Mouse (Mus musculus) adrenal gland, postnatal 25 days (tissue): ENCODE data around the gene Setdb1. TPM values are rescaled to one million over a fixed set of nuclear protein-coding genes. Genes with fewer than 3 reads are reported as not detected.
A peak's percentile ranks its signal among the peaks of the same experiment; 100 is the strongest.

Experiments
- DNase-seq: peaks from one replicate; pipeline ENCODE4 v3.0.0; 2021; ENCODE audit warnings: mixed read lengths
- total RNA-seq: library from RNA; stranded (reverse); gene quantifications from 2 replicates; pipeline ENCODE4 v1.2.3, GENCODE M21; 2021

Gene Setdb1
- total RNA-seq, 1 experiment from 2014 or later: 35.0 TPM

DNA sequence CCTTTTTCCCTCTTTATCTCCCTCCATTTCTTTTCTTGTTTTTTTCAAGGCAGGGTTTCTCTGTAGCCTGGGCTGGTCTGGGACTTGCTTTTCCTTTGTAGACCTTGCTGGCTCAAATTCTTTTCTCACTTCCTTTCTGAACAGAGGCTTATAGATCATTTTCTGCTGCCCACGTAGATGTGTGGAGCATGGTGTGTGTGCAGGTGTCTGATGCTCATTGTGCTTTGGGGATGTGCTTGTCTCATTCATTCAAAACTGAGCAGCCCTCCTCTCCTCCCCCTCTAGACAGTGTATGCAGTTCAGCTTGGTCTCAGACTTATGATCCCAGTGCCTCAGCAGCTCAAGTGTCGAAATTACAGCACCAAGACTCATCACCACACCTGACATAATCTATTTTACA lies 37.9 kb downstream of the Setdb1 start:
- DNase-seq: no peak

DNA sequence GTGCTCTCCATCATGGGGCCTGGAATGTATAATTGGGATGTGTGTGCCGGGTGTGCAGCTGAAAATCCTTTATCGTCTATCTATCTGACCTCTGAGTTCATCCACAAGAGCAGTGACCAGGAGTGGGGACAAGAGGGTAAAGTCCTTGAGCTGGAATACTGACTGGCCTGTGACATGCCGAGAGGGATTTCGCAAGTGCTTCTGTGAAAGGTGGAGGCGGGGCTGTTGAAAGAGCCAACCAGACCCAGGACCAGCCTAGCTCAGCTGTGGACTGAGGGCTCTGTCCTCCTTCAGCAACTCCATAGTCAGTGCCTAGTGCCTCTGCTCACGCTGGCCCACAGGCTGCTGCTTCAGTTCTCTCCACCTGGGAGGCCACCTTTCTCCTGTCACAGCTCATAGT lies 38.5 kb downstream of the Setdb1 start:
- peak; percentile 72 for DNase-seq

DNA sequence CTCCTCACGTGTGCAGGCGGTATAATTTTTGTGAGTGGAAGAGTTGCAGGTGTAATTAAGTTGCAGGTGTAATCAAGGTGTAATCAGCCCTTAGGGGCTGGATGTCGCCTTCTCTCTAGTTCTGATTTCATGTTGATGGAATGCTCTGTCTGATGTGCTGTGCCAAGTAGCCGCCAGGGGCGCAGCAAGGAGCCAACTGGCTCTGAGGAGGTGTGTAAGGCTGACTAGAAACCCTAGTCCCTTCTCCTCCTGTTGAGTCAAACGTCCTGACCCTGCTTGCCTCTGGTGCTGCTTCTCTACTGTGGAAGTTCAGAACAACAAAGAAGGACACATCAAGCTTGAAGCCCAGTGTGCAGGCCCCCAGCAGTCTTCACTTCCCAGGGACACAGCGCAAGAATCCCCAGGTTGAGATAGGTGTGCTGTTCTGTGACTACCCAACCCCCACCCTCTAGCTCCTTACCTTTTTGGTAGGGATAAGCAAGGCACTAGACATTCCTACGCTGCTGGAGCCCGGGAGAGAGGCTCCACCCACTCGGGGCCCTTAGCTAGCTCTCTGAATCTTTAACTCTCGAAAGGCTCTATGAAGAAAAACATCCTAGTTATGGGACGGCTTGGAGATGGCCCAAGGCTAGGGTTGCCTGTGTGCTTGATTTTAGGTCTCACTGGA lies 39.5 kb downstream of the Setdb1 start:
- peak; percentile 66 for DNase-seq

DNA sequence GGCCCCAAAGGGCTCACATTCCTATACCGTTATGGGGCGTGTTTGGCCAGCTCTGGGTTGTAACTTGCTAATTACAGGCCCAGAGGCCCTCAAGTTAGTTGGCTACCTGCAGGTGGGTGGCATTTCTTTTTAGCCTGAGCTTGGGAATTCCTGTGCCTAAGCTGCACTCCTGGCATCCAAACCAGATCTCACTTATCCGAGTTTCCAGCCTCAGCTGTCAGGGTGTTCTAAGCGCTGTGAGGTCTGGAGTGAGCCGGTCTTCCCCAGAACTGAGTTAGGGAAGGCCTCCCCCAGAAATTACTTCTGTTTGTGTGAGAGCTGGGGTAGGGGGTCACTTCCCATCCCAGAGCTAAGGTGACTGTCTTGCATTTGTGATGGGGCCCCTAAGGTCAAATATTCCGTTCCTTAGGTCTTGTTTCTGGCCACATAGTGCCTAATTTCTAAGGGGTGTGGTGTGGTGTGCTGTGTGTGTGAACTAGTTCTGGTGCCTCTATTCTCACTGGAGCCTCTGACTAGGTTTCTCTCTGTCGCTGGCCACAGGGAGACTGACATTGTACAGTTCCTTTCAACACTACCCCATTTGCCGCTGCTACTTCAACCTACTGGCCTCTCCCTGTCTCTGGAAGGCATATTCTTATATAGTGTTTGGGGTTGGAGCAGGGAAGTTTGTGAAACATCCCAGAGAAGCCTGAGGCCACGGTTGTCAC lies 41.0 kb downstream of the Setdb1 start:
- no peak for DNase-seq

DNA sequence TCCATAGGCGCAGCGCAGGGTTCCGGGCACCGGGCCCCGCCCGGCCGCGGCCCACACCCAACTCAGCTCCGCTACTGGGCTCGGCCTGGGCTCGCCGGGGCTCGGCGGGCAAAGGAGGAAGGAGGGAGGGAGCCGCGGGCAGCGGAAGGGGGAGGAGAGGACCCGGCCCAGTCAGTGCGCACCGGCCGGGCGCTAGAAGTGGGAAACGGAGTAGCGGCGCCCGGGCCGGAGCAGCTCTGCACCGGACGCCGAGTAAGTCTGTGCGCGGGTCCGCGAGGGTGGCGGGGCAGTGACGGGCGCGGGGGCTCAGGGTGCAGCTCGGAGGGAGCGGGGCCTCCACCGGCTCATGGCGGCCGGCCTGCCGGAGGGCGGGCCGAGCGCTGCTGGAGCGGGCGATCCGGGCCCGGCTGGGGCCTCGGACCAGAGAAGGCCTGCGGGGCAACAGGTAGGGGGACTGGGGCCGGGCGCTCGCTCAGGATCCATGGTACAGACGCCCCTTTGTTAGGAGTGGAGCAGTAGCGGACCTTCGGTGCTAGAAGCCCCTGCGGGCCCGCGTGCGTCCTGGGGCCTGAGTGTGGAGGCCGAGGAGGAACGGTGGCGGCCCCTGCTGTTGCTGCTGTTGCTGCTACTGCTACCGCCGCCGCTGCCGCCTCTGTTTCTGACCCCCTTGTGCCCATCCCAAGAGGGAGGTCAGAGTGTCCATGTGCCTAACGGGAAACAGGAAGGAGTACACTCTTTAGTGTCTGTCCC lies 41.7 kb downstream of the Setdb1 start:
- peak; percentile 94 for DNase-seq

DNA sequence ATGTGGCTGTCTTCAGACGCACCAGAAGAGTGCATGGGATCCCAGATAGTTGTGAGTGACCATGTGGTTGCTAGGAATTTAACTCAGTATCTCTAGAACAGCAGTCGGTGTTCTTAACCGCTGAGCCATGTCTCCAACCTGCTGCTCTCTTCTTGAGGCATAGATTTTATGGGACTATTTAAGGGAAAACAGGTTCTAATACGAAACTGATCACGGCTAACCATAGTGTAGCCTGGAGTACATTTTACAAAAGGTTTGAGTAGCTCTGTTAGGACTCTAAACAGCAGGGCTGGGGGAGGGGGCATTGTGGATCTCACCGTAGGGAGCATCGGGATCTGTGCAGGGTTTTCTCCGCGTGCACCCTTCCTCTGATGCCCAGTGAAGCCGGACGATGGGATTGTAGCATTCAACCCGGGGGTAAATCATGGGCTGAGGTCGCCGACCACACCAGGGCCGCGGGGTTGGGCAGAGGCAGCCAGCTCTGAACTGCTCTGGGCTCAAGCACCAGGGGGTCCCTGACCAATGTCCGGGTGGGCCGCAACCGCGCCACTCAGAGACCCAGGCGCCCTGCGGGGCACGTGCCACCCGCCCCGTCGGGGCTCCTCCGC lies 42.4 kb downstream of the Setdb1 start, which contains the start of gene Cers2:
Gene Cers2 (plus strand): TSS at position 306 of the 608 bp plus-strand sequence.
- no peak for DNase-seq

DNA sequence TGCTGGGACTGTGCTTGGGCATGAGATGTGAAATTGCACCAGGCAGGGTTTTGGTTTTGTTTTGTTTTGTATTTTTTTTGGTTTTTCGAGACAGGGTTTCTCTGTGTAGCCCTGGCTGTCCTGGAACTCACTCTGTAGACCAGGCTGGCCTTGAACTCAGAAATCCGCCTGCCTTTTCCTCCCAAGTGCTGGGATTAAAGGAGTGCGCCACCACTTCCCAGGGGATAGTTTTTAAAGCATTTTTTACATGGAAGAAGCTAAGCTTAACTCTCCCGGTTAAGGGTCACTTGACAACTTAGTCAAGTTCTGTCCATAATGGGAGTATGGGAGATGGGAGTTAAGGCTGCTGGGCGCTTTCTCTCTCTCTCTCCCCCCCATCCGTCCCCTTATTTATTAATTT lies 42.9 kb downstream of the Setdb1 start:
- DNase-seq: no peak

DNA sequence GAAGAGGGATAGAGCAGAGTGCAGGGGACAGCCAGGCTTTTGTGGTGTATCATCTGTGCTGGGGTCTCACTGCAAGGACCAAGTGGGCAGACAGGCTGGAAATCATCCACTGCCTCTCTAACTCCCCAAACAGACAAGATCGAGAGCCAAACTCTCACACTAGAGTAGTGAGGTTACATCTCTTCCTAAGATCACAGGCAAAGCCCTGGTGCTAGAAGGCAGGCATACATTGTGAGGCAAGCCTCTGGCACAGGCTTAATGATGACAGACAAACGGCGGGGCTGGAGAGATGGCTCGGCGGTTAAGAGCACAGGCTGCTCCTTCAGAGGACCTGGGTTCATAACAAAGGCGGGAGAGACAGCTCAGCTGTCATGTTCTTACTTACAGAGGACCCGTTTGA lies 43.5 kb downstream of the Setdb1 start:
- DNase-seq: no peak

DNA sequence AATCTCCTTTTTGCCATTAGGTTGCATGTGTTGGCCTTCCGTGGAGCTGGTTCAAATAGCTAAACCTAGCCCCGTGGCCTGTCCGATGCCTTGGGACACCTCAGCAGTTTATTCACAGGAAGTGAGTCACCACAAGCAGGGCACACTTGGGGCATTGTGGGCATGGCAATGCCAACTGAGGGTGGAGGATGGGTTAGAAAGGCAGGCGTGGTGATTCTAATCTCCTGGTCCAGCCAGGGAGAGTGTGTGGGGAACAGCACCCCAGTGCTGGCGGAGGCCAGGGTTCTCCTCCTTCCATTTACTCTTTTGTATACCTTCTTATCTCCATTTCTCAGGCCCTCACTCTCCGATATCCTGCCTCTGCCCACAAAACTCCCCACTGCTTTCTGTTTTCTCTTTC lies 44.4 kb downstream of the Setdb1 start:
- DNase-seq: peak; percentile 63

DNA sequence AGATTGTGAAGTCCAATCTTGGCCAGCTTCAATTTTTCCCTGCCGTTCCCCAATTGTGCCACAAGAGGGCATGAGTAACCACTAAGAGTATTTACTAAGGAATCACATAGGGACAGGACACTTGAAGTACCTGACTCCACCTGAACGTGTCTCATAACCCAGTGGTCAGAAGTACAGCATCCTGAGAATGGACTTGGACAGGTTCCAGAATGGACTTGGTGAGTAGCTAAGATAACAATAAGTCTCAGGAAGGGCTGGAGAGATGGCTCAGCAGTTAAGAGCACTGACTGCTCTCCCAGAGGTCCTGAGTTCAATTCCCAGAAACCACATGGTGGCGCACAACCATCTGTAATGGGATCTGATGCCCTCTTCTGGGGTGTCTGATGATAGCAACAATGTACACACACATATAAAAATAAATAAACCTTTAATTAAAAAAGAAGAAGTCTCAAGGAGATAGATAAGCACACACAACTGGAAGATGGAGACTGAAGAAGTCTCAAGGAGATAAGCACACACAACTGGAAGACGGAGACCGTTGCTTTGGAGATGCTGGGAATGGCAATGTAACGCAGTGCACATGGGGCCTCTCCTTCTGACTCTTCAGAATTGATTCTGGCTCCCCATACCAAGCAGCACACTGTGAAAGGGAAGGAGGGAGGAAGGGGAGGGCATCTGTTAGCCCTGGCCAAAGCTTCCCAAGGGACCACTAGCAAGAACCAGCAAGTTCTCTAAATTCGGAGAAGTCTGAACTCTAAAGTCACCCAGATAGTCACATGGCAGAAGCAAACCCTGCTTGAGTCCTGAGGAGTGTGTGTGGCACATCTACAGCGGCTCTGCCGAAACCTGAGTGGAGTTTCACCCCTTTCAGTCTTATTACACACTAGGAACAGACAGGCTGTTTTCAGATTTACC lies 45.8 kb downstream of the Setdb1 start:
- DNase-seq: peak; percentile 58

DNA sequence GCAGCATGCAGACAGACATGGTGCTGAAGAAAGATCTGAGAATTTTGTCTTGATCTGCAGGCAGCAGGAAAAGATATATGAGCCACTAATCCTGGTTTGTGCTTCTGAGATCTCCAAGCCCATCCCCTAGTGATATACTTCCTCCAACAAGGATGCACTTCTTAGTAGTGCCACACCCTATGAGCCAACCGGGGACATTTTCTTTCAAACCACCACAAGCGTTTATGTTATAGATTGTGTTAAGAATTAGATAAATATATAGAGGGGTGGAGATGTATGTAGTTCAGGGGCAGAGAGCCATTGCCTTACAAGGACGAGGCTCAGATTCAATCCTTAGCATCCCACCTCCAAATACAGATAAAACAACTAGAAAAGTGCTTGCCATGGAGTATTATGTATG lies 46.5 kb downstream of the Setdb1 start:
- DNase-seq: no peak

DNA sequence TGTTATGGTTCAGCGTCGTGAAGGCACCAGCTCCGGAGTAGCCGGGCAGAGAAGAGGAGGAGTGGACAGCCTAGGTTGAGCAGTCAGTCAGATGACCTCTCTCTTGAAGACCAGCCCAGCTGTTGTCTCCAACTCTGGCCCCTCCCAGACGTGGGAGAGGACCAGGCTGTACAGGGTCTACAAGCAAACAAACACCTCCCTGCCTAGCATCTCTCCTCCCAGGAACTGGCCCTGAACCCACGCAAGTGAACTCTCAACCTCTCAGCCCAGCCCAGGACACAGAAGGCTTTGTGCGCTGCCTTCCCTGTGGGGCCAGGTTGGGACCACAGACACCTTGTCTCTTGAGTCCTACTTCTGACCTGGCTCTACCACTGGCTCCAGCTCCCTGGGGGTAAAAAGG lies 49.9 kb downstream of the Setdb1 start, which contains the start of gene Anxa9:
Gene Anxa9 (minus strand): TSS at position 77 of the 400 bp plus-strand sequence.
- DNase-seq: no peak

DNA sequence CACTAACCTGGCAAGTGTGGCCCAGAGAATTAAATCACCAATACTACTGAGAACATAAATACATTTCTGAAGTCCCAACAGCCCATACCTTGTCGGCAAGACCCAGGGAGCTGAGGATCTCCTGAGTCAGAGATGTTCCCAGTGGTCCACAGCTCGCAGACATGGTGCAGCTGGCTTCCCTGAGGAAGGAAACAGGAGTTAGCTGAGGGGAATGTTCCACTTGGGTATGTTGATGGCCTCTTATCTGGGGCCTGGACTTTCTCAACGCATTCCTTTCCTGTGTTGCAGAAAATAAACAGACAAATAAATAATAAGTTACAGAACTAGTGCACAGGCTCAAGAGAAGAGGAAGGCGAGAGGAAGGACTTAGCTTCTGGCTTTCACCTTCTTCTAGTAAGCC lies 50.8 kb downstream of the Setdb1 start:
- DNase-seq: no peak

DNA sequence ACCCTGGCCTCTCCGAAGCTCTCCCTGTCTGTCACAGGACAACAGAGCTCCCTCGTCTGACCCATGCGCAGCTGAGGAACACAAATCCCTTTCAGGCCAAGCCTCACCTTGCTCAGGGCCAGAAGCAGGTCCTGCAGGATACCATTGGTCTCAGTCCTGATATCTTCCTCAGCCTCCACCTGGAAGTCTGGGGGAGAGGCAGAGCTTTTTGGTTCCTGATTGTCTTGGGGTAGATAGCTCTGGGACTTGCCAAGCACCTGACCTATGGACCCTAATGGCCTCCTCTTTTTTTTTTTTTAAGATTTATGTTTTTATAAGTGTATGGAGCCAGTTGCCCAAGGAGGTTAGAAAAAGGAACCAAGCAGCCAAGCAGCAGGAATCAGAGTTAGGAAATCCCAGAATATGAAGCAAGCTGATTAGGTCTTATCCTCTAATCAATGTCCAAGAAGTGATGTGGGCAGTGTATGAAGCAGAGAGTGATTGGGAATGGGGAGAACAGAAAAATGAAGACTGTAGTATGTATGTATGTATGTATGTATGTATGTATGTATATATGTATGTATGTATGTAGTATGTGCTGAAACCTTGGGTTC lies 55.7 kb downstream of the Setdb1 start:
- no peak for DNase-seq

DNA sequence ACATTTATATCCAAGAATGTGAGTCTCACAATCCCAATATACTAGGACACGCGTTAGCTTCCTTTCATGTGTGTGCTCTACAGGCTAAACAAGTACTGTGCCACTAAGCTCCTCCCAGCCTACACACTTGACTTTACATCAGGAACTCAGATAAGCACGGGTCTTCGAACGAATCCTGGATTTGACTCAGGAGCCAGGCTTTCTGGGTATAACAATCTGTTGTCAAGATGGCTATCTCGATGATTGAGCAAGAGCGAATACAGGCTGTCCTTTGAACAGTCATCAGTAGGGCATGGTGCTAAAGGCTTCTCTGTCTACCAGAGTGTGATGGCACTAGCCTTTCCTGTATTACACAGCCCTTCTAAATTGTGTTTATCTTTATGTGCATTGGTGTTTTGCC lies 59.0 kb downstream of the Setdb1 start:
- no peak for DNase-seq

DNA sequence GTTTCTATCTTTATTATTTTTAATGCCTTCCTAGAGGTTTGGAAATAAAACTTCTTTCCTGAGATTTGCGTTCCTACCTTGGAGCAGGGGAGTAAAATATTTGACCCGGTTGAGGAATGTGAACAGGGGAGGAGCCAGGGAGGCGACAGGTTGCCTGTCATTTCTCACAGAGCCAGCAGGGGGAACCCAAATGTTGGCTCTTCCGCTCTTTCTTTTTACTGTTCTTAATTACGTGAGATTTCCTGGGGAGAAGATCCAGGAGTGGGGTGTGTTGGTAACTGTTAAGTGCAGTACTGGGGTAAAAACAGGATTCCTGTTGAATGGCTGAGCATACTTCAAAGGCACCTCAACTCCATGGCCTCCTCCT lies 60.9 kb downstream of the Setdb1 start:
- no peak for DNase-seq

DNA sequence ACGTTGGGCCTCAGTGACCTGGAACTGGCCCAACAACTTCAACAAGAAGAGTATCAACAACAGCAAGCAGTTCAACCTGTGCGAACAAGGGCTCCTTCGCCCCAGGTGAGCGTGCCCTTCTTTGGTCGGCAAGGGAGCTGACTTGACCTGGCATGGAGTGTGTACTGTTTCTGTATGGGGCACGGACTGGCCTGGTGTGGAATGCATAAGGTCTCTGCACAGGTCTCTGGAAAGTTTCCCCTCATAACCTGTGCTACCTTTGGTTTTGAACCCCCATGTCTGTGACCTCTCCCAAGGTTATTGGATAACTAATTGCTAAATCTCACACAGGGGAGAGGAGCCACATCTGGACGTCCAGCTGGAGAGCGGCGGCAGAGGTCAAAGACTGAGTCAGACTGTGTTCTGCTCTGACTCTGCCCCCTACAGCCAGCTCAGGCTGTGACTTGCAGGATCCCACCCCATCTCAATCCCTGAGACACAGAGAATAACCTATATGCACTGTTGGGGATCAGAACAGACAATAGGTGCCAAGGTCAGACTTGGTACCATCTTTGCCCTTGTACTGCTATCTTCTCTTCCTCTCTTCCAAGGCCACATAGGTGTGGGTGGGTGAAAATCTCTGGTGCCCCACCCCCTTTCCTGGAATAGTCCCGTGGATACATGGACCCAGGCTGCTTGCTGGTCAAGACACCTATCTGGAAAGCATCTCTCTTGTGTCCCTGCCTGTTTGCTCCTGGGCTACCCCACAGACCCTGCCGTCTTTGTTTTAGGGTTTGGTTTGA lies 61.5 kb downstream of the Setdb1 start:
- DNase-seq: no peak

DNA sequence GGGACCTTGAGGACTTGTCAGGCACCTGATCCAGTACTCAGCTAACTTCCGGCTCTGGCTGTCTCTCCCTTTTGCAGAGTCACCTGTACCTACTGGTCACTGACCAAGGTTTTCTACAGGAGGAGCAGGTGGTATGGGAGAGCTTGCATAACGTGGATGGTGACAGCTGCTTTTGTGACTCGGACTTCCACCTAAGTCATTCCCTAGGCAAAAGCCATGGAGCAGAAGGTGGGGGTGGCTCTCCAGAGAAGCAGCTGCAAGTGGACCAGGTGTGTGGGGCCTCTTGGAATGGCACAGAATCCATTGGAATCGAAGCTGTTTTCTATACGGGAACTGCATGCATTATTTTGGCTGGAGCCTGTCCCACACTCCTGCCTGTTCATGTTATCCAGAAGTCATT lies 62.3 kb downstream of the Setdb1 start:
- DNase-seq: no peak

DNA sequence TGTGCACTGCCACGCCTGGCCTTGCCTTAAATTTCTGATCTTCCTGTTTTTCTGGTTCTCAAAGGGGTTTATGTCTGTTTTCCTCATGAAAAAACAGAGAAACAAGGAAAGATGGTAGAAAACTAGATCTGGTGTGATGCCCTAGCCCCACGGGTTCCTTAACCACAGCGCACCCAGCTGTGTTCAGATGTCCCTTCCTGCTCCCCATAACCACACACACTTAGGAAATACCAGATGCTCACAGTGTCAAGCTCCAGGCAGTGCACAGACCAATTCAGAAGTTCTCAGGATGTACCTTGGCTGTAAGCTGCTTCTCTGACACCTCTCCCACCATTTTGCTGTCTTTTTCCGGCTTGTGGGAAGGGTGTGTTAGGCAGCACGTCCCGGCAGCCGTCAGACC lies 62.7 kb downstream of the Setdb1 start:
- no peak for DNase-seq

DNA sequence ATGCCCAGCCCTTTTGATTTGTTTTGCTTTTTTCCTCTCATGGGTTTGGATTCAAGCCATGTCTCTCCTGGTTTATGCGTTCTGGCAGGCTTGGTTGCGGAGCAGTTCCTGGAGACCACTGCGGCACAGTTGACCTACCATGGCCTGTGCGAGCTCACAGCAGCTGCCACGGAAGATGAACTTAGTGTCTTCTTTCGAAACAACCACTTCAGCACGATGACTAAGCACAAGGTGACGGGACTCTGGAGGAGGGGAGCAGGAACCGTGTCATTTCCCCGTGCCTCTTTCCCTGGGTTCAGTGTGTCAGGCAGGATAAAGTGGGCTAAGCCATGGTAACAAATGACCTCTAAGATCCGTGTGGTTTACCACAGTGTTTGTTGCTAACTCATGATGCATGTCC lies 63.5 kb downstream of the Setdb1 start:
- peak; percentile 38 for DNase-seq

DNA sequence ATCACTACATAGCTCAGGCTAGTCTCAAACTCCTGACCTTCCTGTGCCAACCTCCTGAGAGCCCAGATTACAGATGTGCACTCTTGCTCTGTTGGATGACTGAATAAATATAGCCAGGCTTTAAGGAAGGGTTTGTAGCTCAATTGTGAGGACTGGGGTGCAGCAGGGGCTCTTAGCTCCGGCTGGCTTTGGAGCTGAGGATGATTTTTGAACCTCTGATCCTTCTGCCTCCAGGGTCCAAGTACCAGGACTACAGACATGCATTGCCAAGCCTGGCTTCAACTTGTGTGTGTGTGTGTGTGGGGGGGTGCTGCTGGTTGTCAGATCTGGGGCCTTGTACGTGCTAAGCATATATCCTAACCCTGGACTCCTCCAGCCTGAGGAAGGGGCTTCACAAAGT lies 64.1 kb downstream of the Setdb1 start:
- DNase-seq: no peak
